Mouse (Mus musculus) midbrain, embryonic 13.5 days (tissue): ENCODE measurements around the gene Epb41. TPM values are rescaled to one million over a fixed set of nuclear protein-coding genes. Genes with fewer than 3 reads are reported as not detected.
A peak's percentile ranks its signal among the peaks of the same experiment; 100 is the strongest.

Source experiments
- ATAC-seq: fragments of 200-750 bp; cut with Nextera tagmentation; 2 replicates; pipeline ENCODE4 v1.8.0; 2017; ENCODE audit warnings: mild to moderate bottlenecking, moderate TSS enrichment, moderate library complexity
- H3K27ac ChIP-seq: fragments of 300-500 bp; sonication (generic); 2 replicates; pipeline ENCODE4 v1.5.1; 2015; ENCODE audit warnings: inconsistent platforms, mild to moderate bottlenecking, moderate library complexity
- H3K27me3 ChIP-seq: fragments of 300-500 bp; sonication (generic); 2 replicates; pipeline ENCODE4 v1.6.1; 2015; ENCODE audit warnings: mild to moderate bottlenecking, inconsistent platforms
- H3K36me3 ChIP-seq: fragments of 300-500 bp; sonication (generic); 2 replicates; pipeline ENCODE4 v1.6.1; 2015; ENCODE audit warnings: mild to moderate bottlenecking, inconsistent platforms
- H3K4me1 ChIP-seq: fragments of 300-500 bp; sonication (generic); replicated peaks from 2 replicates; pipeline ENCODE4 v1.6.1; 2015; ENCODE audit warnings: inconsistent platforms
- H3K4me2 ChIP-seq: fragments of 300-500 bp; sonication (generic); replicated peaks from 2 replicates; pipeline ENCODE4 v1.6.1; 2015; ENCODE audit warnings: moderate library complexity, mild to moderate bottlenecking, inconsistent platforms
- H3K4me3 ChIP-seq: fragments of 300-500 bp; sonication (generic); replicated peaks from 2 replicates; pipeline ENCODE4 v1.5.1; 2015; ENCODE audit warnings: mild to moderate bottlenecking, inconsistent platforms
- H3K9ac ChIP-seq: fragments of 300-500 bp; sonication (generic); replicated peaks from 2 replicates; pipeline ENCODE4 v1.6.1; 2015; ENCODE audit warnings: mild to moderate bottlenecking, inconsistent platforms
- H3K9me3 ChIP-seq: fragments of 300-500 bp; sonication (generic); 2 replicates; pipeline ENCODE4 v1.6.1; 2016; ENCODE audit warnings: mild to moderate bottlenecking, inconsistent platforms
- whole genome bisulfite sequencing: fragments of 180-500 bp; shearing (Covaris S2); methylation state at CpG from one replicate; pipeline ENCODE4 v1.1.7; 2015; 5-methylcytosine and 5-hydroxymethylcytosine counted together
- polyA plus RNA-seq: library from polyadenylated mRNA; unstranded; fragments of >200 nt; fragmentation: Nextera tagmentation; extraction: Ambion mirVana; gene quantifications from 2 replicates; pipeline ENCODE4 v1.2.1, GENCODE M21; 2015

The Epb41 gene
- polyA plus RNA-seq, 1 experiment from 2014 or later, result 122 TPM

DNA sequence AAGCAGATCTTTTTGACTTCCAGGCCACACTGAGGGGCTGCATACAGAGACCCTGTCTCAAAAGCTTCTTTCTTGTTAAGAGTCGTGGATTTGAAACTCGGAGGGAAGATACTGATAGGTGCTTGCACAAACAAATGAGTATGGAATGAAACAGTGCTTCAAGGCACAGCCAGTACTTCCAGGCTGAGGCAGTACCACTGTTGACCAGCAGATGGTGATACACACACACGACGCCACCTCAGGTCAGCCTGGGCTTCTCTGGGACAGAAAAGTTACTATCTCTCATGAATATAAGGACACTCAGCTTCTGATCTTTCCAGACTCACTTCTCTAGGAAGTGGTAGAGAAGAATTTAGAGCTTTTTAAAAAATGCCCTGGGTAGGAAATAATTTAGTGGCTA lies 97.9 kb downstream of the Epb41 start:
- H3K4me3 ChIP-seq, result no peak overlapping the region
- ATAC-seq, result no peak
- WGBS, result 25% methylated on average over 4 of the region's 4 CpGs
- no peak overlapping the region for H3K9ac ChIP-seq
- peaks cover 64% of the 10 kb centered on the region for H3K36me3 ChIP-seq
- H3K9me3 ChIP-seq, result no peaks in the 10 kb centered on the region
- no peaks in the 10 kb centered on the region for H3K27me3 ChIP-seq
- H3K4me1 ChIP-seq, result peaks cover 3% of the 10 kb centered on the region
- no peak overlapping the region for H3K27ac ChIP-seq
- no peak overlapping the region for H3K4me2 ChIP-seq

DNA sequence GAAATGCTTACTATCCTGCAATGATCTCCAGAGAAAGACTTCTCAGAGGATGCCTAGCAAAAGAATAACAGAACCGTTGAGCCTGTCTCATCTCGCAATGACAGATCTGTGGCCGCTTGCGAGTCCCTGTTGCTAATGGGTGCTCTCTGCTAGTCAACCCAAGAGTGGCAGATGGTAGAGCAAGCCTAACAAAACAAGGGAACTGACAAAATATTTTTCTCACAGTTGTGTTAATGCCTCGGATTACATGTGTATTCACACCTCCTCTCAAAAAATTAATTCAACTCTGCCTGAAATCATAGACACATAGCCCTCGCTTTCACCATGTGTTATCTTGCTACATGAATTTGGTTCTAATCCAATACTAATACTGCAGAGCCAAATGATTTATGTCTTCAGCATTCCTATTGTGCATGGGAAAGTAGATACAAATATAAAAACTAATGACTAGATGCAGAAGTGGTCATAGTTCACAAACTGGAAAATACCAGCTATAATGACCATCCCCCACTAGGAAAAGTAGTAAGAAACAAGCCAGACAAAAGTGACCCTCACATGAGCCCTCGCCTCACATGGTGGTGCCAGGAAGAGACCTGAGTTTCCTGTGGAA lies 104.8 kb downstream of the Epb41 start:
- WGBS, result 89% methylated on average over 7 of the region's 7 CpGs
- H3K36me3 ChIP-seq, result peaks cover 76% of the 10 kb centered on the region
- ATAC-seq, result no peak

DNA sequence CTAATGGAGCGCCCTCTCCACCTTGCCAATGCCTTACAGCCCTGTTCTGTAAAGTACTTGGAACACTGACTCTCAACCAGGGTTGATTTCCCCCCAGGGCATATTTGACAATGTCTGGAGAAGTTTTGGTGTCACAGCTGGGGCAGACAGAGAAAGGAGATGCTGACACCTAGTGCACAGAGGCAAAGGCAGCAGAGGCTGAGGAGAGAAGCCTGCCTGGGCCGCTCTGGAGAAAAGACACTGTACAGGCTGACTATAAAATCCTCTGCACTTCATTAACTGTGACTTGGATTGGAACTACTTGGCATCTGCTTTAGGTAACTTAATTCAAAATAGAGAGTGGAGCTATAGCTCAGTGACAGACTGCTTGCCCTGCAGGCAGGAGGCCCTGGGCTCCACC lies 106.2 kb downstream of the Epb41 start:
- Histone ChIP-seq H3K9ac (no peak overlapping the region), H3K27ac (no peak overlapping the region), H3K9me3 (no peaks in the 10 kb centered on the region), H3K4me2 (no peak overlapping the region), H3K36me3 (peaks cover 76% of the 10 kb centered on the region), H3K27me3 (no peaks in the 10 kb centered on the region), H3K4me1 (no peaks in the 10 kb centered on the region), H3K4me3 (no peak overlapping the region)
- WGBS, result 87% methylated on average over 2 of the region's 2 CpGs
- no peak for ATAC-seq

More for the DNA sequence above, 104.8 kb downstream of the Epb41 start:
- Histone ChIP-seq H3K4me3 (no peak overlapping the region), H3K9me3 (no peaks in the 10 kb centered on the region), H3K4me2 (no peak overlapping the region), H3K9ac (no peak overlapping the region), H3K4me1 (no peaks in the 10 kb centered on the region), H3K27ac (no peak overlapping the region), H3K27me3 (no peaks in the 10 kb centered on the region)

DNA sequence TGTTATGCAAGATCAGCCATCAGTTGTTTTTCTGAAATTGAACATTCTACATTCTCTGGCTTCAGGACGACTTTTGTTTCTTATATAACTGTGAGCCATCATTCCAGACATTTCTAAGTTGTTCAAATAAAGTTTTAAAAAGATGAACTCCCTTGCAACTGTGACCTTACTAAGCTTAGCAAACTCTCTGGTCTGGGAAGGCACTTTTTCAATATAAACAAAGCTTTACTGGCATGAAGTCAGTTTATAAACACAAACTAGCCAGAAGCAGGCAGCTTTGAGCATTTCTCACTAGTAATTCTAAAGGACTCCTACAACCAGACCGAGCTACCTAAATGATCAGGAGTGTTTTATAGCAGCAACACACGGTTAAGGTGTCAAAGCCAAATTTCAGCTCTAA lies 118.0 kb downstream of the Epb41 start:
- H3K9me3 ChIP-seq, result no peaks in the 10 kb centered on the region
- no peak overlapping the region for H3K4me2 ChIP-seq
- H3K27ac ChIP-seq, result no peak overlapping the region
- no peaks in the 10 kb centered on the region for H3K27me3 ChIP-seq
- H3K9ac ChIP-seq, result no peak overlapping the region
- ATAC-seq, result no peak
- 88% methylated on average over 3 of the region's 3 CpGs for WGBS
- no peaks in the 10 kb centered on the region for H3K4me1 ChIP-seq
- no peak overlapping the region for H3K4me3 ChIP-seq
- H3K36me3 ChIP-seq, result peaks cover 61% of the 10 kb centered on the region

DNA sequence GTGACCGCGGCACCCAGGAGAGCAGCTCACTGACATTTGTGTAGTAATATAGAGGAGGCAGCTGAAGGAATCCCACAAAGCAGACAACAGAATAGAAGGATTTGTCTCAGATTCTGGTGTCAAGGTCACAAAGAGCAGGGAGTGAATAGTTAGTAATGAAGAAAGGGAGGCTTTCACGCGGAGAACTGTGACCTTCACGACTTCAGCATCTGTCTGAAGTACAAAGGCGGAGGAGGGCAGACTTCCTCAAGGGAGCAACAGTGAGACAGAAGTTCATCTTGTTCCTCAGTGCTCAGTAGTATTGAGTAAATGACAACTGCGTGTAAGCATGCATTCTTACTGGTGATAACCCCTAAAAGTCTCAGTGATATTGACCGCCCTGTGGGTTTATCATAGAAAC lies 124.5 kb downstream of the Epb41 start:
- H3K4me1 ChIP-seq, result peaks cover 26% of the 10 kb centered on the region
- no peak overlapping the region for H3K9ac ChIP-seq
- no peak for ATAC-seq
- no peaks in the 10 kb centered on the region for H3K9me3 ChIP-seq
- peaks cover 26% of the 10 kb centered on the region for H3K36me3 ChIP-seq
- no peak overlapping the region for H3K4me3 ChIP-seq
- H3K27ac ChIP-seq, result no peak overlapping the region
- H3K4me2 ChIP-seq, result no peak overlapping the region
- 21% methylated on average over 8 of the region's 8 CpGs for WGBS
- no peaks in the 10 kb centered on the region for H3K27me3 ChIP-seq

DNA sequence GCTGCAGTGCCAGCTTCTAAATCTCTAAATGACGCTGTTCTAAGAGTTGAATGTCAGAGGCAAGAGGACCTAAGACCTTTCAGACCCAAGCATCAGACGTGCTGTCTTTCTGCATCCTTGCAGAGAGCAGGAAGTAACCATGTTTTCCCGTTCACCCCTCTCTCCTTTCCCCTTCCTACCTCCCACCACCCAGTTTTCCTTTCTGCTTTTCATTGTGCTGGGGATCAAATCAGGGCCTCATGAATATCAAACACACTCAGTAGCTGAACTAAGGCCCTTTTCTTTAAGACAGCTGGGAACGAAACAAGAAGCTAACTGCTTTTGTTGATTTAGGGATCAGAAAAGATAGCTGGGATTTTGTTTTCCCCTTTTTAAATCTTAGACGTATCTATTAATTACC lies 125.2 kb downstream of the Epb41 start:
- ATAC-seq, result no peak
- H3K9ac ChIP-seq, result no peak overlapping the region
- H3K27me3 ChIP-seq, result no peaks in the 10 kb centered on the region
- H3K4me1 ChIP-seq, result peaks cover 26% of the 10 kb centered on the region
- no peak overlapping the region for H3K4me3 ChIP-seq
- no peaks in the 10 kb centered on the region for H3K9me3 ChIP-seq
- peaks cover 20% of the 10 kb centered on the region for H3K36me3 ChIP-seq
- H3K27ac ChIP-seq, result no peak overlapping the region
- H3K4me2 ChIP-seq, result no peak overlapping the region
- 11% methylated on average over 5 of the region's 5 CpGs for WGBS

DNA sequence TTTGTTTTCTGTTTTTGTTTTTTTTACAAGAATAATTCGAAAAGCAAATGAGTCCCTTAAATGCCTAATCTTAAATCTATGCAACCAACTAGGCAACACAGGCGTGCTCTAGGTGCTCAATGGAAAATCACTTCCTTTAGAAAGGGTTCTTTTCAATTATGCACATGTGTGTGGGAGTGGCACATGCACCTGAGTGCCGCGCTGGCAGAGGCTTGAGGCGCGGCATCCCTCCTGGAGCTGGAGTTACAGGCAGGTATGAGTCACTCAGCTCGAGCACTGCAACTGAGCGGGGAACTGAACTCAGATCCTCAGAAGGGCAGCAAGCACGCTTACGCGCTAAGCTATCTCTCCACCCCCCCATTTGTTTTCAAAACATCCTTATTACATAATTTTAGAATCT lies 127.3 kb downstream of the Epb41 start:
- no peak overlapping the region for H3K4me3 ChIP-seq
- no peak overlapping the region for H3K4me2 ChIP-seq
- peaks cover 8% of the 10 kb centered on the region for H3K36me3 ChIP-seq
- no peak for ATAC-seq
- no peak overlapping the region for H3K9ac ChIP-seq
- no peaks in the 10 kb centered on the region for H3K27me3 ChIP-seq
- 91% methylated on average over 11 of the region's 11 CpGs for WGBS
- no peaks in the 10 kb centered on the region for H3K9me3 ChIP-seq
- H3K27ac ChIP-seq, result no peak overlapping the region
- peaks cover 26% of the 10 kb centered on the region for H3K4me1 ChIP-seq

DNA sequence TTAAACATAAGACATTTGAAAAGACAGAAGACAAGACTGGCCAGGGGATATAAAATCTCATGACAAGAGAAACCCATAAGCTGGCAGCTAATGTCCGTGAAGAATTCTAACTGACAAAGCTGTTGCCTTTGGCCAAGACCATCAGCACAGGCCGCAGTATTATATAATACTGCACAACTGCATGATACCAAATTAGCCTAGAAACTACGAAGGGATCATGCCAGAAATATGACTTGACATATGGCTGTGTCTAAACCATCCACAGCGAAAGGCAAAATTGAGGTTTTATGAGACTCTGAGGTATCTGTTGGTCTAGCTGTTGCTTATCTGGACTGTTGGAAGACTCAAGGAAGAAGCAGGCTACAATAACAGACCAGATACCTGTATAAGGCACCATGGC lies 134.3 kb downstream of the Epb41 start:
- Histone ChIP-seq H3K27ac (no peak overlapping the region), H3K9me3 (no peaks in the 10 kb centered on the region), H3K36me3 (peaks cover 28% of the 10 kb centered on the region), H3K27me3 (no peaks in the 10 kb centered on the region), H3K4me1 (no peaks in the 10 kb centered on the region), H3K9ac (no peak overlapping the region), H3K4me2 (no peak overlapping the region), H3K4me3 (no peak overlapping the region)
- ATAC-seq, result no peak
- WGBS, result 94% methylated on average over 4 of the region's 4 CpGs

DNA sequence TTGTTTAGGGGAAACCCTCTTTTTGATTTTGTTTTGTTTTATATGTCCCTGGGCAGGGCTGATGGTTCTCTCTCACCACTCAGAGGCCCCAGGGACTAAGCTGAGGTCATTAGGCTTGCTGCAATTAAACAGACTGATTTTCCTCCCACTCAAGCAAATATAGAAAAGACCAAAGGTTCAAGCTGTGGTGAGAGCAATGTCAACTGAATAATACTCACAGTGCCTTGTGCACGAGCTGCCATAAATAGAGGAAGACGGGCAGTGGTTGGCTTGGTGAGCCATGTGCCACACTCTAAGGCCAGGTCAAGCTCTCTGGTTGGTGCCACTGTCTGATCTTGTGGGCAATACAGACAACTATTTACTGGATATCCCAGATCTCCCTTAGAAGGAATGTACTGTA lies 135.7 kb downstream of the Epb41 start:
- 86% methylated on average over 2 of the region's 2 CpGs for WGBS
- Histone ChIP-seq H3K9me3 (no peaks in the 10 kb centered on the region), H3K4me3 (no peak overlapping the region), H3K4me1 (no peaks in the 10 kb centered on the region), H3K27me3 (no peaks in the 10 kb centered on the region), H3K9ac (no peak overlapping the region), H3K36me3 (peaks cover 37% of the 10 kb centered on the region), H3K27ac (no peak overlapping the region), H3K4me2 (no peak overlapping the region)
- ATAC-seq, result no peak

DNA sequence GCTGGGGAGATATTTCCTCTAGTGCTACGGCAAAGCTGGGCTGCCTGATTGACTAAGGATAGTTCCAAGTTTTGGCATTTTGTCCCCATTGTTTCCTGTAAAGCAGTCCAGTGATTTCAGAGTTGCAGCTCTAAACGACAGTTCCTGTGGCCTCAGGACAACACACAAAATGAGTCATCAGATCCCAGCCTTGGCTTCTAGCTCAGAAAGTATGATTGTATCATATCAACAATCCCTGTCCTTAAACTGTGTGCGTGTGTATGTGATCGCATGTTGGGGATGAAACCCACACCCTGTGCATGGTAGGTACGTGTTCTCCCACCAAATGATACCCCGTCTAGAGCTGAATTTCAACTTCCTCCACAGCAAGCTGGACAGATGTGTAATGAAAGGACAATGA lies 146.0 kb downstream of the Epb41 start:
- peaks cover 10% of the 10 kb centered on the region for H3K4me1 ChIP-seq
- H3K36me3 ChIP-seq, result peaks cover 97% of the 10 kb centered on the region
- no peak overlapping the region for H3K9ac ChIP-seq
- H3K4me3 ChIP-seq, result no peak overlapping the region
- peaks cover 19% of the 10 kb centered on the region for H3K27me3 ChIP-seq
- no peak overlapping the region for H3K27ac ChIP-seq
- no peak overlapping the region for H3K4me2 ChIP-seq
- H3K9me3 ChIP-seq, result no peaks in the 10 kb centered on the region
- 93% methylated on average over 6 of the region's 6 CpGs for WGBS
- ATAC-seq, result no peak

DNA sequence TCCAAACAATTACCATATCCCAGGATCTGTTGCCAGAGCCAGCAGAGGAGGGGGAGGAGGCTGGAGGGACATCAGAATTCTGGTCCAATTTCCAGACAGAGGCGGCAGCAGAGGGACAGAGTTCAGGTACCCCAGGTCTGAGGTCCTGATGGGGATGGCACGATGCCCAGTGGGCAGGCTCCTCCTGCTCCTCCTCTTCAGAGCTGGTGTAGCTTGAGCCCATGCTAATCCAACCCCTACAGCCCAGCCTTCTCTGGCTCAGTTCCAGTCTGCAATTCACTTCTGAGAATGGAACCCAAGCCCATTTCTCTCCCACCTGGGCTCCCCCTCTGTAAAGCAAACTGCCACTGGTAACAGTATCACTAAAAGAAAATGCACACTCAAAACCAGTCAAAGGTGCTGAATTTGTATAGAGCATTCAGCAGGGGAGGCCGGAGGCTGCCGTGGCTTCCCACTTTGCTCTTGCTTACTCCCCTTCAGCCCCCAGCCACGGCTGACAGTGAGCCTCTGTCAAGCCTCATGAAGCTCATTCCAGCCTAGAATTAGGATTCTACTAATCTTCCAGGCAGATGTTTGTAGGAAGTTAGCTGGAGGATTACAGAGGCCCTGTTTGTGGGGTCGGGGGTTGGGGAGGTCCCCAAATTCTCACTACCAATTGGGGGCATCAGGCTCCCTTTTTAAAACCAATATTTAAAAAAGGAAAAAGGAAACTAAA lies 150.9 kb downstream of the Epb41 start:
- H3K9me3 ChIP-seq, result no peaks in the 10 kb centered on the region
- H3K4me3 ChIP-seq, result no peak overlapping the region
- H3K27ac ChIP-seq, result no peak overlapping the region
- H3K4me2 ChIP-seq, result no peak overlapping the region
- WGBS, result 58% methylated on average over 6 of the region's 6 CpGs
- H3K36me3 ChIP-seq, result peaks cover 65% of the 10 kb centered on the region
- H3K27me3 ChIP-seq, result peaks cover 67% of the 10 kb centered on the region
- H3K9ac ChIP-seq, result no peak overlapping the region
- peaks cover 46% of the 10 kb centered on the region for H3K4me1 ChIP-seq
- ATAC-seq, result no peak

DNA sequence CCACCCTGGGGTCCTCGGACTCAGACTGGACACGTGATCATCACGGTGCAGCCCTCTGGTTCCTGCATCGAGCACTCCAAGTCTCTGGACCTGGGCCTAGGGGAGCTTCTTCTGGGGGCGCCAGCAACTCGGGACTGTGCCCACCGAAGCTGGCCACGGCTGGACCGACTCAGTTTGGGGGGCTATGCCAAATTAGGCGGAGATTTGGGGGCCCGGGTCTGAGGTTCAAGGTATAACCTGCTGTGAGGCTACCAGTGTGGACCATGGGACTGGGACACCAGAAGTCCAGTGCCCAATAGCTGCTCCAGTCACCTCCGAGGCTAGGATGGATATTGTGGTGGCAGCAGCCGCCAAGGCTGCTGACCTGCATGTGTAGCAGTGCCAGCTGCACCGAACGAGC lies 152.7 kb downstream of the Epb41 start:
- H3K36me3 ChIP-seq, result peaks cover 46% of the 10 kb centered on the region
- peak overlapping the region; percentile 78 for H3K4me2 ChIP-seq
- no peak overlapping the region for H3K27ac ChIP-seq
- H3K9ac ChIP-seq, result peak overlapping the region; percentile 67
- 0 out of 2 replicates have a peak, but pooled peaks have one; percentile 22 for ATAC-seq
- peaks cover 86% of the 10 kb centered on the region for H3K27me3 ChIP-seq
- H3K4me1 ChIP-seq, result peaks cover 55% of the 10 kb centered on the region
- H3K9me3 ChIP-seq, result no peaks in the 10 kb centered on the region
- WGBS, result 54% methylated on average over 15 of the region's 15 CpGs
- peak overlapping the region; percentile 48 for H3K4me3 ChIP-seq
